Mouse (Mus musculus) mesoderm, embryonic 11.5 days (tissue): ENCODE results near the gene Ptn.

Source experiments
- DNase-seq: peaks from one replicate; pipeline ENCODE4 v3.0.0-alpha.2; 2012; ENCODE audit warnings: low read depth, low spot score

The Ptn gene

GRCm38 (mm10) chr6:36815992-36816391 is 6.0 kb upstream of the Ptn start:
- DNase-seq: no peak

- DNase-seq: no peak
Measured at GRCm38 (mm10) chr6:36812666-36813515, 2.9 kb upstream of the Ptn start.

GRCm38 (mm10) chr6:36810448-36810847 is 428 bp upstream of the Ptn start:
- DNase-seq: no peak

GRCm38 (mm10) chr6:36809311-36809726 is 701 bp downstream of the Ptn start:
- DNase-seq: peak; percentile 52

GRCm38 (mm10) chr6:36808306-36809058 is 1.5 kb downstream of the Ptn start:
- DNase-seq: no peak

GRCm38 (mm10) chr6:36806906-36807305 is 3.1 kb downstream of the Ptn start:
- no peak for DNase-seq

- no peak for DNase-seq
Measured at GRCm38 (mm10) chr6:36800309-36800946, 9.6 kb downstream of the Ptn start.

GRCm38 (mm10) chr6:36797066-36797655 is 12.9 kb downstream of the Ptn start:
- no peak for DNase-seq

GRCm38 (mm10) chr6:36794535-36794934 is 15.5 kb downstream of the Ptn start:
- DNase-seq: no peak

GRCm38 (mm10) chr6:36793775-36794174 is 16.2 kb downstream of the Ptn start:
- no peak for DNase-seq

GRCm38 (mm10) chr6:36789261-36789660 is 20.8 kb downstream of the Ptn start:
- DNase-seq: no peak

- DNase-seq: peak; percentile 72
Measured at GRCm38 (mm10) chr6:36788576-36789191, 21.3 kb downstream of the Ptn start.

GRCm38 (mm10) chr6:36784682-36785208 is 25.3 kb downstream of the Ptn start:
- peak; percentile 68 for DNase-seq

GRCm38 (mm10) chr6:36782481-36782880 is 27.5 kb downstream of the Ptn start:
- no peak for DNase-seq

- no peak for DNase-seq
Measured at GRCm38 (mm10) chr6:36777567-36778337, 32.3 kb downstream of the Ptn start.

GRCm38 (mm10) chr6:36777039-36777438 is 33.0 kb downstream of the Ptn start:
- no peak for DNase-seq

- DNase-seq: peak; percentile 84
Measured at GRCm38 (mm10) chr6:36775647-36776360, 34.2 kb downstream of the Ptn start.

GRCm38 (mm10) chr6:36772541-36772940 is 37.5 kb downstream of the Ptn start:
- no peak for DNase-seq

- no peak for DNase-seq
Measured at GRCm38 (mm10) chr6:36769012-36769411, 41.0 kb downstream of the Ptn start.

GRCm38 (mm10) chr6:36766941-36767340 is 43.1 kb downstream of the Ptn start:
- DNase-seq: no peak
